Mouse (Mus musculus) thymus, adult 2 months (tissue): Measurements from ENCODE around the gene Atp13a3.

Experiments
- CTCF ChIP-seq: fragments of 200-500 bp; IDR thresholded peaks from 2 replicates; pipeline ENCODE4 v1.5.1; 2012; ENCODE audit warnings: mild to moderate bottlenecking, control low read depth, low read length, moderate library complexity, borderline replicate concordance; ENCODE audit not compliant: control insufficient read depth, poor library complexity, insufficient read depth; ENCODE audit errors: extremely low read depth
- POLR2A ChIP-seq: fragments of 200-500 bp; IDR thresholded peaks from 2 replicates; pipeline ENCODE4 v1.6.1; 2012; ENCODE audit warnings: mild to moderate bottlenecking, low read length, control low read depth, moderate library complexity; ENCODE audit not compliant: control insufficient read depth, poor library complexity, insufficient read depth; ENCODE audit errors: extremely low read depth

GRCm38 (mm10) chr16:30307961-30308615, 97.7 kb downstream of the Atp13a3 start:
- TF ChIP-seq POLR2A (no peak), CTCF (no peak)
